Mouse (Mus musculus): Measurements from ENCODE around the gene Myo16. TPM values are rescaled to one million over a fixed set of nuclear protein-coding genes. Genes with fewer than 3 reads are reported as not detected.

Myo16 gene
- polyA plus RNA-seq, 1 experiment from 2014 or later, result 0.25 TPM

- ATAC-seq (ENCODE audit: low read depth), result no peak
- H3K36me3 ChIP-seq (ENCODE audit: control insufficient read depth, insufficient read depth, low read length), result no peaks in the 10 kb centered on the region
- H3K4me2 ChIP-seq (ENCODE audit: low read depth, low read length), result no peak overlapping the region
- H3K4me3 ChIP-seq (ENCODE audit: low read length), result no peak overlapping the region
- WGBS, result 68% methylated on average over 7 of the region's 7 CpGs
- no peaks in the 10 kb centered on the region for H3K27me3 ChIP-seq (ENCODE audit: control insufficient read depth, insufficient read depth, low read depth, low read length)
- H3K9ac ChIP-seq (ENCODE audit: low read length), result no peak overlapping the region
- H3K27ac ChIP-seq (ENCODE audit: low read length), result no peak overlapping the region
- no peaks in the 10 kb centered on the region for H3K4me1 ChIP-seq (replicated peaks; ENCODE audit: control insufficient read depth, insufficient read depth, low read length)
- H3K9me3 ChIP-seq (ENCODE audit: control insufficient read depth, low read length), result no peaks in the 10 kb centered on the region
These were observed 265.3 kb downstream of the Myo16 start for GRCm38 (mm10) chr8:10418971-10419370.

DNA sequence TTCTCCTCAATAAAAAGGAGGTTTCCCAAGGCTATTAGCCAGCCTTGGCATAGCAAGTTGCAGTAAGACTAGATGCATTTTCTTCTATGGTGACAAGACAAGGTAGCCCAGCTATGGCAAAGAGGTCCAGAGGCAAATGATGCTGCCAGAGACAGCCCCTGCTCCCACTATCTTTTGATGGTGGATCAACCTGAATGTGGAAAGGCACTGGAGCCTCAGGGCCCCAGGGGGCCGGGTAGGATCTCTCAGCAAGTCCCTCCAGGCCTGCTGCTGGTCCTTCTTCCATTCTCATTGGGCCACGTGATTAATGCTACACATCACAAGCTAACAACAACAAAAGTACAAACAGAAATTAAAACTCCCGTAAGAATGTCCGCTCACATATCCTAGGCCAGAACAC is 266.0 kb downstream of the Myo16 start:
- no peak overlapping the region for H3K9ac ChIP-seq (ENCODE audit: low read length)
- H3K4me2 ChIP-seq (ENCODE audit: low read depth, low read length), result no peak overlapping the region
- no peaks in the 10 kb centered on the region for H3K4me1 ChIP-seq (replicated peaks; ENCODE audit: control insufficient read depth, insufficient read depth, low read length)
- H3K36me3 ChIP-seq (ENCODE audit: control insufficient read depth, insufficient read depth, low read length), result no peaks in the 10 kb centered on the region
- H3K27me3 ChIP-seq (ENCODE audit: control insufficient read depth, insufficient read depth, low read depth, low read length), result no peaks in the 10 kb centered on the region
- H3K9me3 ChIP-seq (ENCODE audit: control insufficient read depth, low read length), result no peaks in the 10 kb centered on the region
- H3K4me3 ChIP-seq (ENCODE audit: low read length), result no peak overlapping the region
- H3K27ac ChIP-seq (ENCODE audit: low read length), result no peak overlapping the region
- ATAC-seq (ENCODE audit: low read depth), result no peak
- WGBS, result 72% methylated on average over 4 of the region's 4 CpGs

- ATAC-seq (ENCODE audit: low read depth), result no peak
- no peaks in the 10 kb centered on the region for H3K36me3 ChIP-seq (ENCODE audit: control insufficient read depth, insufficient read depth, low read length)
- H3K4me3 ChIP-seq (ENCODE audit: low read length), result no peak overlapping the region
- 73% methylated on average over 6 of the region's 6 CpGs for WGBS
- H3K4me2 ChIP-seq (ENCODE audit: low read depth, low read length), result no peak overlapping the region
- no peaks in the 10 kb centered on the region for H3K9me3 ChIP-seq (ENCODE audit: control insufficient read depth, low read length)
- H3K27ac ChIP-seq (ENCODE audit: low read length), result no peak overlapping the region
- no peaks in the 10 kb centered on the region for H3K27me3 ChIP-seq (ENCODE audit: control insufficient read depth, insufficient read depth, low read depth, low read length)
- H3K9ac ChIP-seq (ENCODE audit: low read length), result no peak overlapping the region
- no peaks in the 10 kb centered on the region for H3K4me1 ChIP-seq (replicated peaks; ENCODE audit: control insufficient read depth, insufficient read depth, low read length)
These were observed 266.8 kb downstream of the Myo16 start for GRCm38 (mm10) chr8:10420551-10420950.

DNA sequence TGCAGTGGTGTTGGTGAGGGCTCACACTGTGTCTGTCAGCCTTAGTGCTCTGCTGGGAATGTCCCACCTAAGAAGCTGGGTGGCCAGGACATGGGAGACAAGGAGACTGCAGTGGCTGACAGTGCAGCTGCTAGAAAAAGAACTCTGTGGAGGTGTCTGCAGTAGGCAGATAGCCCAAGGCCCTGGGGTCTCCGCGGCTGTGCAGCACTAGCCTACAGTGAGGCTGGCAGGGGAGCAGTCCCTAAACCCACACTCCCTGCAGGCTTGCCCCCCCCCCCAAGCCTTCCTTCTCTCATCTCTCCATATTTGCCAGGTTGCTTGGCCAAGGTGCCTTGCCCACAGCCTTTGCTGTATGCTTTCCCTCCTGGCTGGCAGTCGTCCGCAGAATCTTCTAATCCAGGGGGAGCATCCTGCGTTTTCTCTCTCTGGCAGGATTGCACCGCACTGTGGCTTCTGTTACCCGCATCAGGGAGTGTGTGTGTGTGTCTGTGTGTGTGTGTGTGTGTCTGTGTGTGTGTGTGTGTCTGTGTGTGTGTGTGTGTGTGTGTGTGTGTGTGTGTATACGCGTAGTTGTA is 267.9 kb downstream of the Myo16 start:
- Histone ChIP-seq H3K27me3 (ENCODE audit: control insufficient read depth, insufficient read depth, low read depth, low read length) (no peaks in the 10 kb centered on the region), H3K9ac (ENCODE audit: low read length) (no peak overlapping the region), H3K9me3 (ENCODE audit: control insufficient read depth, low read length) (no peaks in the 10 kb centered on the region), H3K4me3 (ENCODE audit: low read length) (no peak overlapping the region), H3K36me3 (ENCODE audit: control insufficient read depth, insufficient read depth, low read length) (no peaks in the 10 kb centered on the region), H3K4me2 (ENCODE audit: low read depth, low read length) (no peak overlapping the region), H3K4me1 (replicated peaks; ENCODE audit: control insufficient read depth, insufficient read depth, low read length) (no peaks in the 10 kb centered on the region), H3K27ac (ENCODE audit: low read length) (no peak overlapping the region)
- ATAC-seq (ENCODE audit: low read depth), result no peak
- 87% methylated on average over 9 of the region's 9 CpGs for WGBS

GRCm38 (mm10) chr8:10435492-10435891 is 281.8 kb downstream of the Myo16 start:
- H3K4me2 ChIP-seq (ENCODE audit: low read depth, low read length), result no peak overlapping the region
- no peak for ATAC-seq (ENCODE audit: low read depth)
- H3K36me3 ChIP-seq (ENCODE audit: control insufficient read depth, insufficient read depth, low read length), result no peaks in the 10 kb centered on the region
- 84% methylated on average over 8 of the region's 8 CpGs for WGBS
- H3K27me3 ChIP-seq (ENCODE audit: control insufficient read depth, insufficient read depth, low read depth, low read length), result no peaks in the 10 kb centered on the region
- no peak overlapping the region for H3K27ac ChIP-seq (ENCODE audit: low read length)
- peaks cover 2% of the 10 kb centered on the region; the same call in 1 of the 2 replicates for H3K4me1 ChIP-seq (replicated peaks; ENCODE audit: control insufficient read depth, insufficient read depth, low read length)
- no peak overlapping the region for H3K4me3 ChIP-seq (ENCODE audit: low read length)
- no peaks in the 10 kb centered on the region for H3K9me3 ChIP-seq (ENCODE audit: control insufficient read depth, low read length)
- no peak overlapping the region for H3K9ac ChIP-seq (ENCODE audit: low read length)

GRCm38 (mm10) chr8:10438772-10439171 is 285.1 kb downstream of the Myo16 start:
- 12% methylated on average over 11 of the region's 11 CpGs for WGBS
- no peak overlapping the region for H3K4me3 ChIP-seq (ENCODE audit: low read length)
- no peak for ATAC-seq (ENCODE audit: low read depth)
- H3K4me1 ChIP-seq (replicated peaks; ENCODE audit: control insufficient read depth, insufficient read depth, low read length), result peaks cover 2% of the 10 kb centered on the region; the same call in 1 of the 2 replicates
- H3K9ac ChIP-seq (ENCODE audit: low read length), result no peak overlapping the region
- no peak overlapping the region for H3K4me2 ChIP-seq (ENCODE audit: low read depth, low read length)
- H3K27ac ChIP-seq (ENCODE audit: low read length), result no peak overlapping the region
- no peaks in the 10 kb centered on the region for H3K36me3 ChIP-seq (ENCODE audit: control insufficient read depth, insufficient read depth, low read length)
- H3K27me3 ChIP-seq (ENCODE audit: control insufficient read depth, insufficient read depth, low read depth, low read length), result no peaks in the 10 kb centered on the region
- H3K9me3 ChIP-seq (ENCODE audit: control insufficient read depth, low read length), result no peaks in the 10 kb centered on the region

- ATAC-seq (ENCODE audit: low read depth), result no peak
- no peak overlapping the region for H3K4me2 ChIP-seq (ENCODE audit: low read depth, low read length)
- no peak overlapping the region for H3K4me3 ChIP-seq (ENCODE audit: low read length)
- no peaks in the 10 kb centered on the region for H3K36me3 ChIP-seq (ENCODE audit: control insufficient read depth, insufficient read depth, low read length)
- no peak overlapping the region for H3K9ac ChIP-seq (ENCODE audit: low read length)
- H3K4me1 ChIP-seq (replicated peaks; ENCODE audit: control insufficient read depth, insufficient read depth, low read length), result peaks cover 2% of the 10 kb centered on the region; the same call in 1 of the 2 replicates
- H3K9me3 ChIP-seq (ENCODE audit: control insufficient read depth, low read length), result no peaks in the 10 kb centered on the region
- no peaks in the 10 kb centered on the region for H3K27me3 ChIP-seq (ENCODE audit: control insufficient read depth, insufficient read depth, low read depth, low read length)
- 59% methylated on average over 16 of the region's 16 CpGs for WGBS
- no peak overlapping the region; the same call in 1 of the 2 replicates for H3K27ac ChIP-seq (ENCODE audit: low read length)
These were observed 286.1 kb downstream of the Myo16 start for GRCm38 (mm10) chr8:10439595-10440453.

GRCm38 (mm10) chr8:10442562-10442961 is 288.9 kb downstream of the Myo16 start:
- no peak overlapping the region for H3K4me2 ChIP-seq (ENCODE audit: low read depth, low read length)
- no peaks in the 10 kb centered on the region for H3K36me3 ChIP-seq (ENCODE audit: control insufficient read depth, insufficient read depth, low read length)
- peaks cover 2% of the 10 kb centered on the region; the same call in 1 of the 2 replicates for H3K4me1 ChIP-seq (replicated peaks; ENCODE audit: control insufficient read depth, insufficient read depth, low read length)
- no peaks in the 10 kb centered on the region for H3K9me3 ChIP-seq (ENCODE audit: control insufficient read depth, low read length)
- ATAC-seq (ENCODE audit: low read depth), result no peak
- WGBS, result 60% methylated on average over 3 of the region's 3 CpGs
- H3K27ac ChIP-seq (ENCODE audit: low read length), result no peak overlapping the region
- no peaks in the 10 kb centered on the region for H3K27me3 ChIP-seq (ENCODE audit: control insufficient read depth, insufficient read depth, low read depth, low read length)
- H3K9ac ChIP-seq (ENCODE audit: low read length), result no peak overlapping the region
- no peak overlapping the region for H3K4me3 ChIP-seq (ENCODE audit: low read length)

- H3K27ac ChIP-seq (ENCODE audit: low read length), result no peak overlapping the region
These were observed 291.3 kb downstream of the Myo16 start for GRCm38 (mm10) chr8:10445011-10445410.

More at GRCm38 (mm10) chr8:10445011-10445410, 291.3 kb downstream of the Myo16 start:
- Histone ChIP-seq H3K9me3 (ENCODE audit: control insufficient read depth, low read length) (no peaks in the 10 kb centered on the region), H3K36me3 (ENCODE audit: control insufficient read depth, insufficient read depth, low read length) (no peaks in the 10 kb centered on the region), H3K4me2 (ENCODE audit: low read depth, low read length) (no peak overlapping the region), H3K4me3 (ENCODE audit: low read length) (no peak overlapping the region), H3K9ac (ENCODE audit: low read length) (no peak overlapping the region), H3K4me1 (replicated peaks; ENCODE audit: control insufficient read depth, insufficient read depth, low read length) (no peaks in the 10 kb centered on the region), H3K27me3 (ENCODE audit: control insufficient read depth, insufficient read depth, low read depth, low read length) (no peaks in the 10 kb centered on the region)
- 77% methylated on average over 7 of the region's 7 CpGs for WGBS
- ATAC-seq (ENCODE audit: low read depth), result no peak

Data from lung, embryonic 16.5 days (tissue).